Mouse (Mus musculus) liver, embryonic 14.5 days (tissue): ENCODE results near the gene Lin7a. TPM values are rescaled to one million over a fixed set of nuclear protein-coding genes. Genes with fewer than 3 reads are reported as not detected.

Experiments
- ATAC-seq: fragments of 200-750 bp; cut with Nextera tagmentation; 2 replicates; pipeline ENCODE4 v1.8.0; 2017; ENCODE audit warnings: moderate number of reproducible peaks, mild to moderate bottlenecking, moderate library complexity; ENCODE audit not compliant: insufficient read depth
- DNase-seq, 3 experiments: peaks; one replicate each; pipeline ENCODE4 v3.0.0-alpha.2; 2012 to 2013; ENCODE audit warnings: low read depth in 3 of 3, low spot score in 3 of 3
- H3K27ac ChIP-seq: fragments of 300-500 bp; sonication (generic); 2 replicates; pipeline ENCODE4 v1.5.1; 2014; ENCODE audit warnings: moderate library complexity, mild to moderate bottlenecking, control low read depth, inconsistent platforms
- H3K27me3 ChIP-seq: fragments of 300-500 bp; sonication (generic); 2 replicates; pipeline ENCODE4 v1.6.1; 2014; ENCODE audit warnings: mild to moderate bottlenecking, low read length, moderate library complexity; ENCODE audit not compliant: control insufficient read depth, insufficient read depth
- H3K36me3 ChIP-seq: fragments of 300-500 bp; sonication (generic); replicated peaks from 2 replicates; pipeline ENCODE4 v1.6.1; 2014; ENCODE audit warnings: low read depth; ENCODE audit not compliant: control insufficient read depth, insufficient read depth
- H3K4me1 ChIP-seq, 2 experiments: fragments of 200-500 bp in 1 of 2; fragments of 300-500 bp in 1 of 2; sonication (generic) in 1 of 2; replicated peaks; 2 replicates each; pipeline ENCODE4 v1.6.1; 2012 to 2014; ENCODE audit warnings: antibody characterized with exemption in 1 of 2, inconsistent platforms in 1 of 2, low read length in 1 of 2; ENCODE audit not compliant: control insufficient read depth in 2 of 2, insufficient read depth in 2 of 2
- H3K4me2 ChIP-seq: fragments of 300-500 bp; sonication (generic); 2 replicates; pipeline ENCODE4 v1.6.1; 2014; ENCODE audit warnings: low read depth, mild to moderate bottlenecking, control low read depth, moderate library complexity
- H3K4me3 ChIP-seq, 2 experiments: fragments of 200-500 bp in 1 of 2; fragments of 300-500 bp in 1 of 2; sonication (generic) in 1 of 2; 2 replicates each; pipeline ENCODE4 v1.5.1; 2012 to 2014; ENCODE audit warnings: low read depth in 2 of 2, low read length in 2 of 2, mild to moderate bottlenecking in 2 of 2, control low read depth in 1 of 2, inconsistent platforms in 1 of 2, moderate library complexity in 1 of 2; ENCODE audit not compliant: insufficient read depth in 1 of 2
- H3K9ac ChIP-seq: fragments of 300-500 bp; sonication (generic); replicated peaks from 2 replicates; pipeline ENCODE4 v1.6.1; 2014; ENCODE audit warnings: mild to moderate bottlenecking, control low read depth, moderate library complexity
- H3K9me3 ChIP-seq: fragments of 300-500 bp; sonication (generic); 2 replicates; pipeline ENCODE4 v1.6.1; 2016; ENCODE audit warnings: low read length, mixed read lengths; ENCODE audit not compliant: control insufficient read depth
- CTCF ChIP-seq: IDR thresholded peaks from 2 replicates; pipeline ENCODE4 v1.5.1; 2016; ENCODE audit warnings: antibody characterized with exemption, low read depth, control low read depth
- EP300 ChIP-seq: IDR thresholded peaks from 2 replicates; pipeline ENCODE4 v1.6.1; 2016; ENCODE audit warnings: antibody characterized with exemption, low read depth
- WGBS: fragments of 180-500 bp; shearing (Covaris S2); extraction: QIAGEN DNeasy Blood & Tissue Kit; methylation state at CpG from one replicate; pipeline ENCODE4 v1.1.7; 2014; ENCODE audit not compliant: insufficient replicate concordance; 5-methylcytosine and 5-hydroxymethylcytosine counted together
- polyA plus RNA-seq, 2 experiments: library from polyadenylated mRNA; depleted of rRNA in 1 of 2; stranded (reverse) in 1 of 2; unstranded in 1 of 2; fragments of >200 nt; fragmentation: Nextera tagmentation in 1 of 2; extraction: Ambion mirVana in 1 of 2; gene quantifications; 2 replicates each; pipeline versions ENCODE4 v1.2.1 to v1.2.3; 2012 to 2014

Lin7a gene
- polyA plus RNA-seq, 2 experiments, result 0.39 to 0.88 TPM

GRCm38 (mm10) chr10:107229416-107229815 lies 42.1 kb upstream of the Lin7a start:
- Histone ChIP-seq H3K27me3 (no peaks in the 10 kb centered on the region), H3K9ac (no peak overlapping the region), H3K36me3 (no peaks in the 10 kb centered on the region), H3K9me3 (no peaks in the 10 kb centered on the region), H3K4me3 (no peak overlapping the region), H3K4me2 (no peak overlapping the region), H3K4me1 (no peaks in the 10 kb centered on the region), H3K27ac (no peak overlapping the region)
- TF ChIP-seq CTCF, result no peak
- TF ChIP-seq EP300, result no peak
- DNase-seq, result no peak
- no peak for ATAC-seq
- 61% methylated on average over 3 of the region's 3 CpGs for WGBS

- no peaks in the 10 kb centered on the region for H3K36me3 ChIP-seq
- no peak overlapping the region for H3K4me2 ChIP-seq
- H3K27me3 ChIP-seq, result no peaks in the 10 kb centered on the region
- H3K4me3 ChIP-seq, result no peak overlapping the region
- TF ChIP-seq CTCF (no peak), EP300 (no peak)
- ATAC-seq, result no peak
- DNase-seq, result no peak
- H3K27ac ChIP-seq, result no peak overlapping the region
- no peak overlapping the region for H3K9ac ChIP-seq
- 57% methylated on average over 8 of the region's 8 CpGs for WGBS
- H3K9me3 ChIP-seq, result no peaks in the 10 kb centered on the region
- no peaks in the 10 kb centered on the region for H3K4me1 ChIP-seq
Observed at GRCm38 (mm10) chr10:107230081-107230850, 41.2 kb upstream of the Lin7a start.

GRCm38 (mm10) chr10:107230851-107231130 lies 40.7 kb upstream of the Lin7a start:
- H3K4me3 ChIP-seq, result no peak overlapping the region
- 75% methylated on average over 1 of the region's 1 CpGs for WGBS
- no peaks in the 10 kb centered on the region for H3K27me3 ChIP-seq
- H3K9ac ChIP-seq, result no peak overlapping the region
- H3K9me3 ChIP-seq, result no peaks in the 10 kb centered on the region
- TF ChIP-seq CTCF, result no peak
- TF ChIP-seq EP300, result no peak
- DNase-seq (no peak), ATAC-seq (no peak)
- H3K4me2 ChIP-seq, result no peak overlapping the region
- H3K36me3 ChIP-seq, result no peaks in the 10 kb centered on the region
- H3K27ac ChIP-seq, result no peak overlapping the region
- H3K4me1 ChIP-seq, result no peaks in the 10 kb centered on the region

GRCm38 (mm10) chr10:107231421-107232010 lies 40.0 kb upstream of the Lin7a start:
- DNase-seq (no peak), ATAC-seq (no peak)
- no peak overlapping the region for H3K4me2 ChIP-seq
- no peaks in the 10 kb centered on the region for H3K4me1 ChIP-seq
- no peaks in the 10 kb centered on the region for H3K27me3 ChIP-seq
- no peak overlapping the region for H3K27ac ChIP-seq
- H3K9me3 ChIP-seq, result no peaks in the 10 kb centered on the region
- H3K36me3 ChIP-seq, result no peaks in the 10 kb centered on the region
- no peak overlapping the region for H3K4me3 ChIP-seq
- 62% methylated on average over 4 of the region's 4 CpGs for WGBS
- no peak for TF ChIP-seq CTCF
- TF ChIP-seq EP300, result no peak
- no peak overlapping the region for H3K9ac ChIP-seq

GRCm38 (mm10) chr10:107232491-107233110 lies 38.9 kb upstream of the Lin7a start:
- WGBS, result 69% methylated on average over 2 of the region's 2 CpGs
- no peak for DNase-seq
- Histone ChIP-seq H3K4me3 (no peak overlapping the region), H3K4me2 (no peak overlapping the region), H3K27ac (no peak overlapping the region), H3K36me3 (no peaks in the 10 kb centered on the region), H3K27me3 (no peaks in the 10 kb centered on the region), H3K9ac (no peak overlapping the region), H3K4me1 (no peaks in the 10 kb centered on the region), H3K9me3 (no peaks in the 10 kb centered on the region)
- TF ChIP-seq CTCF (no peak), EP300 (no peak)
- ATAC-seq, result no peak
